In genomic region chr2:156717320-156718281, GRCm38 (mm10) we compare ENCODE assay signal across 8 mouse cellular contexts. TPM values are rescaled to one million over a fixed set of nuclear protein-coding genes. Genes with fewer than 3 reads are reported as not detected.
A peak's percentile ranks its signal among the peaks of the same experiment; 100 is the strongest.
DNase-seq lines count a peak whose midpoint lies in the region; ATAC-seq and TF ChIP-seq lines count a peak whose summit lies in the region.

No protein-coding gene starts in this region.

- no peaks in the 10 kb centered on the region for H3K36me3 ChIP-seq in embryonic facial prominence, embryonic 10.5 days (replicated peaks)
- H3K36me3 ChIP-seq in heart, postnatal 0 days (replicated peaks; ENCODE audit: control insufficient read depth, insufficient read depth, low read length): peaks cover 6% of the 10 kb centered on the region; the same call in 1 of the 2 replicates
- no peaks in the 10 kb centered on the region for H3K36me3 ChIP-seq in lung, postnatal 0 days (ENCODE audit: insufficient read depth, low read length)

- no peak for TF ChIP-seq CTCF in heart, postnatal 0 days (IDR thresholded peaks at IDR 0.05; ENCODE audit: low read depth)
- no peak for TF ChIP-seq CTCF in lung, postnatal 0 days (IDR thresholded peaks at IDR 0.05)

- TF ChIP-seq EP300 in heart, postnatal 0 days (IDR thresholded peaks at IDR 0.05; ENCODE audit: low read depth): peak; percentile 94
- TF ChIP-seq EP300 in lung, postnatal 0 days (IDR thresholded peaks at IDR 0.05): 0 out of 2 replicates have a peak, but pooled peaks have one; percentile 8

- peak overlapping the region; percentile 40; the same call in 1 of the 2 replicates for H3K9ac ChIP-seq in heart, postnatal 0 days (replicated peaks; ENCODE audit: low read depth, low read length)
- H3K9ac ChIP-seq in lung, postnatal 0 days (replicated peaks; ENCODE audit: low read depth): no peak overlapping the region

- 23% methylated on average over 17 of the region's 17 CpGs for WGBS in embryonic facial prominence, embryonic 10.5 days
- WGBS in heart, postnatal 0 days: 8% methylated on average over 17 of the region's 17 CpGs
- 13% methylated on average over 17 of the region's 17 CpGs for WGBS in lung, postnatal 0 days

- H3K9me3 ChIP-seq in embryonic facial prominence, embryonic 10.5 days: no peaks in the 10 kb centered on the region
- no peaks in the 10 kb centered on the region for H3K9me3 ChIP-seq in heart, postnatal 0 days (replicated peaks; ENCODE audit: control insufficient read depth, low read length)
- no peaks in the 10 kb centered on the region for H3K9me3 ChIP-seq in lung, postnatal 0 days (ENCODE audit: low read length)

- H3K4me3 ChIP-seq in embryonic facial prominence, embryonic 10.5 days: peak overlapping the region; percentile 43
- H3K4me3 ChIP-seq in heart, postnatal 0 days (ENCODE audit: low read depth, low read length): peak overlapping the region; percentile 13; the same call in 1 of the 2 replicates
- H3K4me3 ChIP-seq in lung, postnatal 0 days (ENCODE audit: low read depth, low read length): 0 out of 2 replicates have a peak overlapping the region, but pooled peaks have one; percentile 15

- no peak for DNase-seq in cerebellum, postnatal 4 days (ENCODE audit: low spot score in 2 of 2)
- DNase-seq in embryonic facial prominence, embryonic 10.5 days (ENCODE audit: low spot score): peak; percentile 72
- DNase-seq in heart, postnatal 0 days (ENCODE audit: low spot score): peak; percentile 88
- DNase-seq in kidney, postnatal 4 days: peak; percentile 70 to 82
- DNase-seq in lung, postnatal 0 days (ENCODE audit: low spot score): peak; percentile 90
- peak; percentile 75 to 88 for DNase-seq in right cerebral cortex, postnatal 10 days (ENCODE audit: low spot score in 2 of 2)
- no peak for DNase-seq in urinary bladder, postnatal 25 days (ENCODE audit: low spot score)

- ATAC-seq in cerebellum, adult (ENCODE audit: insufficient number of reproducible peaks, low FRiP score, low TSS enrichment): peak; percentile 41; the same call in 1 of the 2 replicates
- ATAC-seq in heart, postnatal 0 days (ENCODE audit: insufficient read depth, low read depth): peak; percentile 16
- ATAC-seq in lung, postnatal 0 days: peak; percentile 27

- peak overlapping the region; percentile 80 for H3K27ac ChIP-seq in embryonic facial prominence, embryonic 10.5 days (replicated peaks)
- peak overlapping the region; percentile 90 for H3K27ac ChIP-seq in heart, postnatal 0 days (ENCODE audit: low read depth)
- H3K27ac ChIP-seq in lung, postnatal 0 days (ENCODE audit: low read length): peak overlapping the region; percentile 78

- peaks cover 50% of the 10 kb centered on the region for H3K4me1 ChIP-seq in embryonic facial prominence, embryonic 10.5 days
- peaks cover 32% of the 10 kb centered on the region for H3K4me1 ChIP-seq in heart, postnatal 0 days (ENCODE audit: control insufficient read depth, insufficient read depth)
- peaks cover 27% of the 10 kb centered on the region for H3K4me1 ChIP-seq in lung, postnatal 0 days (ENCODE audit: insufficient read depth, low read depth, low read length)

- H3K27me3 ChIP-seq in embryonic facial prominence, embryonic 10.5 days (replicated peaks; ENCODE audit: low read depth, poor library complexity, severe bottlenecking): no peaks in the 10 kb centered on the region
- no peaks in the 10 kb centered on the region for H3K27me3 ChIP-seq in heart, postnatal 0 days (ENCODE audit: control insufficient read depth, insufficient read depth, low read length)
- no peaks in the 10 kb centered on the region for H3K27me3 ChIP-seq in lung, postnatal 0 days (replicated peaks; ENCODE audit: insufficient read depth, low read length)

- H3K4me2 ChIP-seq in heart, postnatal 0 days (ENCODE audit: low read depth, low read length): peak overlapping the region; percentile 56
- H3K4me2 ChIP-seq in lung, postnatal 0 days (replicated peaks; ENCODE audit: low read depth, low read length): peak overlapping the region; percentile 42

RNA-seq across cellular contexts. Expression of gene Myl9, which starts 57.6 kb away (rescaled TPM):
- 82.9 and 91.7 TPM in 2 replicates for polyA plus RNA-seq in embryonic facial prominence, embryonic 10.5 days (2016; fragmentation: Nextera tagmentation; extraction: Ambion mirVana)
- total RNA-seq in heart, postnatal 0 days (2014; rRNA removed; ENCODE audit: low replicate concordance): 1,299 and 1,431 TPM in 2 replicates
- 1,847 and 1,885 TPM in 2 replicates for polyA plus RNA-seq in heart, postnatal 0 days (2015; fragmentation: Nextera tagmentation; extraction: Ambion mirVana)
- polyA plus RNA-seq in lung, postnatal 0 days (2015; fragmentation: Nextera tagmentation; extraction: Ambion mirVana): 222 and 240 TPM in 2 replicates

Comparison
In these comparisons a context has a peak if more than half of its experiments do, and no peak if none do; other contexts are left out.
1. DNase-seq: peak in embryonic facial prominence, embryonic 10.5 days (single experiment), heart, postnatal 0 days (single experiment), kidney, postnatal 4 days (2 of 2), lung, postnatal 0 days (single experiment) and right cerebral cortex, postnatal 10 days (2 of 2); none in cerebellum, postnatal 4 days (0 of 2) and urinary bladder, postnatal 25 days (single experiment).
2. Peak in every context shown above with its lines, with median percentiles within 50 percentile points of each other: ATAC-seq, H3K27ac ChIP-seq and H3K4me3 ChIP-seq.